ENCODE assay signal across 10 mouse cellular contexts in the genomic region with DNA sequence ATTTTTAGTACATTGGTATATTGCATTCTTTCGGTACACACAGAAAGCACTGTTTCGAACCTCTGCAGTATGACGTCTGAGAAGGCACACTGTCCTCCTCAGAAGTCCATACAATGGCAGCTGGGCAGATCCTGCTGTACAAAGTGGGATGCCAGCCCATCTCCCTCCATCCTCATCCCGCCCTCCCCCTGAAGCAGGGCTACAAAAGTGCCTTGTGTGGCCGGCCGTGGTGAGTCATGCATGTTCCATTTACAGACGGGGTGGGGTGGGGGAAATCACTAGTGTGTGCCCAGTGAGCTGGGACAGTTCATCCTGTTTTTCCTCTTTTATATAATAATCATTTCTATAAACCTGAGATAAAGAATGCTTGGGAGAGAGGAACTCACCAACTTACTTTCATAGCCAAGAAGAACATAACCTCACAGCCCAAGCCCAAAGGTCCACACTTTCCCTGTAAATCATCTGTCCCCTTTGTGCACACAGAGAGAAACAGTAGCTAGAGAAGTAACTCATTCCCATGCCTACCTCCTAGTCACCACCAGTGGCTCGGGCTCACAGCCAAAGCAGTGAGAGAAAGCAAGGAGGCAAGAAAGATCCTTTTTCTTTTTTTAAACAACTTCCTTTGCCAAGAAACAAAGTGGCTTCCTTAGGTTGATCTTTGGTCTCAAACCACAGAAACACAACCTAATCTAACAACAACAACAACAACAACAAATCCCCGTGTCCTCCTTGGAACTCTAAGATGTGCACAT. TPM values are rescaled to one million over a fixed set of nuclear protein-coding genes. Genes with fewer than 3 reads are reported as not detected.
A peak's percentile ranks its signal among the peaks of the same experiment; 100 is the strongest.
DNase-seq lines count a peak whose midpoint lies in the region; TF ChIP-seq lines count a peak whose summit lies in the region.
"Had no signal": no experiment of that assay in that cellular context is flagged by ENCODE, and none has a peak within 500 bp of the region (broad histone marks: within the 10 kb centered on the region; RNA-seq: fewer than 3 reads in every experiment).

No protein-coding gene starts in this region.

- 35% methylated on average over 9 of the region's 9 CpGs for WGBS in lung, adult 2 months

- intact Hi-C loops in heart, postnatal 25 days (cut with DNase I) = no loop called here
- intact Hi-C loops in left cerebral cortex, postnatal 36 days (cut with DNase I) = no loop called here

- no peak overlapping the region for H3K4me3 ChIP-seq in lung, adult 2 months (replicated peaks; ENCODE audit: extremely low read depth, low read depth, low read length)
- H3K4me3 ChIP-seq: embryonic facial prominence, embryonic 12.5 days; midbrain, embryonic 12.5 days had no signal

- peaks cover 3% of the 10 kb centered on the region for H3K4me1 ChIP-seq in lung, adult 2 months (ENCODE audit: control insufficient read depth, insufficient read depth, low read length)
- H3K4me1 ChIP-seq: embryonic facial prominence, embryonic 12.5 days; midbrain, embryonic 12.5 days had no signal

- no peak for TF ChIP-seq CTCF in lung, adult 2 months (IDR thresholded peaks at IDR 0.05; ENCODE audit: insufficient read depth, low read length)

- DNase-seq in cerebellum, adult 18-20 months = peak; percentile 39 to 48
- no peak for DNase-seq in cerebellum, adult 8-10 months
- peak; percentile 36 to 69 for DNase-seq in lung, adult 18-20 months
- no peak for DNase-seq in lung, adult 2 months
- DNase-seq in heart, postnatal 25 days (ENCODE audit: low spot score) = peak; percentile 37
- peak; percentile 30 to 51 for DNase-seq in left cerebral cortex, postnatal 36 days (ENCODE audit: low spot score in 2 of 2)
- peak; percentile 49 for DNase-seq in right cerebral cortex, postnatal 25 days
- no peak for DNase-seq in thymus, postnatal 0 days (ENCODE audit: low spot score)

- no peak for TF ChIP-seq POLR2A in lung, adult 2 months (IDR thresholded peaks at IDR 0.05; ENCODE audit: borderline replicate concordance, extremely low read depth, low read depth, low read length)

RNA-seq across cellular contexts. Expression of gene Fnip2, which starts 8.4 kb away (rescaled TPM):
- polyA plus RNA-seq in lung, adult 2 months (2012; rRNA removed) = 5.7 and 10.2 TPM in 2 replicates
- 10 to 100 TPM; 13.7 to 15.6 TPM for total RNA-seq in heart, postnatal 25 days (2021)
- total RNA-seq in left cerebral cortex, postnatal 36 days (2021) = 10 to 100 TPM; 17.7 to 19.7 TPM
- polyA plus RNA-seq in thymus, postnatal 0 days (2015; fragmentation: Nextera tagmentation; extraction: Ambion mirVana) = 0.71 and 0.90 TPM in 2 replicates

RNA-seq across cellular contexts. Expression of gene Ppid, which starts 31.9 kb away (rescaled TPM):
- polyA plus RNA-seq in lung, adult 2 months (2012; rRNA removed) = 5.8 and 9.1 TPM in 2 replicates
- 10 to 100 TPM; 39.2 to 41.7 TPM for total RNA-seq in heart, postnatal 25 days (2021)
- 10 to 100 TPM; 55.1 to 72.5 TPM for total RNA-seq in left cerebral cortex, postnatal 36 days (2021)
- polyA plus RNA-seq in thymus, postnatal 0 days (2015; fragmentation: Nextera tagmentation; extraction: Ambion mirVana) = 130 and 160 TPM in 2 replicates

Comparison
In these comparisons a context has a peak if more than half of its experiments do, and no peak if none do; other contexts are left out.
1. DNase-seq: peak in cerebellum, adult 18-20 months (2 of 2), lung, adult 18-20 months (2 of 2), heart, postnatal 25 days (single experiment), left cerebral cortex, postnatal 36 days (2 of 2) and right cerebral cortex, postnatal 25 days (single experiment); none in cerebellum, adult 8-10 months (single experiment), lung, adult 2 months (single experiment) and thymus, postnatal 0 days (single experiment).